Mouse (Mus musculus) MEL (cell line): Measurements from ENCODE around the gene Map3k3.

Source experiments
- E2F4 ChIP-seq: IDR thresholded peaks from 2 replicates; pipeline ENCODE4 v1.6.1; 2011; ENCODE audit warnings: low read depth, low read length, improper control_type of control experiment, borderline replicate concordance
- EP300 ChIP-seq, 2 experiments: IDR thresholded peaks; 2 replicates each; pipeline ENCODE4 v1.6.1; 2011; ENCODE audit warnings: improper control_type of control experiment in 2 of 2, low read length in 2 of 2, low read depth in 1 of 2, mild to moderate bottlenecking in 1 of 2
- MEF2A ChIP-seq: IDR thresholded peaks from 2 replicates; pipeline ENCODE4 v1.6.1; 2014; ENCODE audit warnings: low read depth, mild to moderate bottlenecking, inconsistent platforms, low read length, improper control_type of control experiment; ENCODE audit not compliant: poor library complexity, insufficient replicate concordance, severe bottlenecking; ENCODE audit errors: extremely low read depth
- POLR2A ChIP-seq, 2 experiments: IDR thresholded peaks; 2 replicates each; pipeline ENCODE4 v1.6.1; 2011 to 2012; ENCODE audit warnings: low read length in 2 of 2, mild to moderate bottlenecking in 2 of 2, control low read depth in 1 of 2, improper control_type of control experiment in 1 of 2, low read depth in 1 of 2, moderate library complexity in 1 of 2; ENCODE audit not compliant: control insufficient read depth in 1 of 2, insufficient read depth in 1 of 2, poor library complexity in 1 of 2
- UBTF ChIP-seq: IDR thresholded peaks from 2 replicates; pipeline ENCODE4 v1.6.1; 2012; ENCODE audit warnings: low read depth, mild to moderate bottlenecking, inconsistent platforms, low read length, improper control_type of control experiment, moderate library complexity, borderline replicate concordance; ENCODE audit not compliant: insufficient read depth

- no peak for TF ChIP-seq UBTF
- TF ChIP-seq MEF2A: no peak
- no peak for TF ChIP-seq EP300 (IDR thresholded peaks at IDR 0.05; ENCODE audit: low read depth in 1 of 2, low read length in 2 of 2)
- no peak for TF ChIP-seq POLR2A (IDR thresholded peaks at IDR 0.05; ENCODE audit: control insufficient read depth in 1 of 2, insufficient read depth in 1 of 2, low read depth in 1 of 2, low read length in 2 of 2, poor library complexity in 1 of 2)
- TF ChIP-seq E2F4: no peak
Observed at GRCm38 (mm10) chr11:106167435-106167834, 83.0 kb downstream of the Map3k3 start.
